Mouse (Mus musculus): ENCODE data around the gene Med25. TPM values are rescaled to one million over a fixed set of nuclear protein-coding genes. Genes with fewer than 3 reads are reported as not detected.
A peak's percentile ranks its signal among the peaks of the same experiment; 100 is the strongest.

Med25 gene
- polyA plus RNA-seq, 1 experiment from 2014 or later = 35.6 TPM

- 0 out of 2 replicates have a peak, but pooled peaks cover 9% of the 10 kb centered on the region for H3K27me3 ChIP-seq (ENCODE audit: insufficient read depth, low read length)
- DNase-seq = no peak
- no peaks in the 10 kb centered on the region for H3K9me3 ChIP-seq (ENCODE audit: low read length)
- WGBS (ENCODE audit: insufficient replicate concordance) = 89% methylated on average over 8 of the region's 8 CpGs
- TF ChIP-seq EP300 (IDR thresholded peaks at IDR 0.05; ENCODE audit: low read depth) = no peak
- no peak for TF ChIP-seq CTCF (IDR thresholded peaks at IDR 0.05; ENCODE audit: low read depth)
- ATAC-seq = no peak
- no peak overlapping the region for H3K27ac ChIP-seq (ENCODE audit: low read depth)
- H3K4me2 ChIP-seq (ENCODE audit: low read depth, low read length) = no peak overlapping the region
- H3K4me3 ChIP-seq (ENCODE audit: low read depth, low read length) = no peak overlapping the region
- no peak overlapping the region for H3K9ac ChIP-seq (replicated peaks)
- H3K4me1 ChIP-seq (ENCODE audit: insufficient read depth) = peaks cover 15% of the 10 kb centered on the region
- H3K36me3 ChIP-seq (replicated peaks; ENCODE audit: insufficient read depth, low read length) = peaks cover 48% of the 10 kb centered on the region
These were observed 50.6 kb downstream of the Med25 start for GRCm38 (mm10) chr7:44841825-44842463.

GRCm38 (mm10) chr7:44840426-44840825 is 52.1 kb downstream of the Med25 start:
- TF ChIP-seq EP300 (IDR thresholded peaks at IDR 0.05; ENCODE audit: low read depth) = no peak
- no peak for TF ChIP-seq CTCF (IDR thresholded peaks at IDR 0.05; ENCODE audit: low read depth)
- Histone ChIP-seq H3K36me3 (replicated peaks; ENCODE audit: insufficient read depth, low read length) (peaks cover 35% of the 10 kb centered on the region), H3K27ac (ENCODE audit: low read depth) (no peak overlapping the region), H3K9me3 (ENCODE audit: low read length) (no peaks in the 10 kb centered on the region), H3K27me3 (ENCODE audit: insufficient read depth, low read length) (0 out of 2 replicates have a peak, but pooled peaks cover 9% of the 10 kb centered on the region), H3K4me2 (ENCODE audit: low read depth, low read length) (peak overlapping the region; percentile 64; the same call in 1 of the 2 replicates), H3K9ac (replicated peaks) (no peak overlapping the region), H3K4me1 (ENCODE audit: insufficient read depth) (peaks cover 24% of the 10 kb centered on the region), H3K4me3 (ENCODE audit: low read depth, low read length) (no peak overlapping the region)
- no peak for ATAC-seq
- 44% methylated on average over 14 of the region's 14 CpGs for WGBS (ENCODE audit: insufficient replicate concordance)
- no peak for DNase-seq

GRCm38 (mm10) chr7:44839491-44840191 is 52.9 kb downstream of the Med25 start:
- peak overlapping the region; percentile 1; the same call in 1 of the 2 replicates for H3K9ac ChIP-seq (replicated peaks)

GRCm38 (mm10) chr7:44839171-44839490 is 53.4 kb downstream of the Med25 start:
- peak overlapping the region; percentile 29 for H3K4me3 ChIP-seq (ENCODE audit: low read depth, low read length)
- no peak for DNase-seq
- no peak overlapping the region for H3K27ac ChIP-seq (ENCODE audit: low read depth)
- ATAC-seq = no peak
- peaks cover 24% of the 10 kb centered on the region for H3K4me1 ChIP-seq (ENCODE audit: insufficient read depth)
- 19% methylated on average over 11 of the region's 11 CpGs for WGBS (ENCODE audit: insufficient replicate concordance)
- H3K4me2 ChIP-seq (ENCODE audit: low read depth, low read length) = peak overlapping the region; percentile 64
- peaks cover 23% of the 10 kb centered on the region for H3K36me3 ChIP-seq (replicated peaks; ENCODE audit: insufficient read depth, low read length)
- H3K9ac ChIP-seq (replicated peaks) = peak overlapping the region; percentile 1; the same call in 1 of the 2 replicates
- no peaks in the 10 kb centered on the region for H3K9me3 ChIP-seq (ENCODE audit: low read length)
- 0 out of 2 replicates have a peak, but pooled peaks cover 9% of the 10 kb centered on the region for H3K27me3 ChIP-seq (ENCODE audit: insufficient read depth, low read length)
- TF ChIP-seq EP300 (IDR thresholded peaks at IDR 0.05; ENCODE audit: low read depth) (no peak), CTCF (IDR thresholded peaks at IDR 0.05; ENCODE audit: low read depth) (no peak)

More at GRCm38 (mm10) chr7:44839491-44840191, 52.9 kb downstream of the Med25 start:
- Histone ChIP-seq H3K27ac (ENCODE audit: low read depth) (no peak overlapping the region), H3K36me3 (replicated peaks; ENCODE audit: insufficient read depth, low read length) (peaks cover 28% of the 10 kb centered on the region), H3K27me3 (ENCODE audit: insufficient read depth, low read length) (0 out of 2 replicates have a peak, but pooled peaks cover 9% of the 10 kb centered on the region), H3K4me1 (ENCODE audit: insufficient read depth) (peaks cover 24% of the 10 kb centered on the region), H3K4me3 (ENCODE audit: low read depth, low read length) (peak overlapping the region; percentile 29), H3K9me3 (ENCODE audit: low read length) (no peaks in the 10 kb centered on the region), H3K4me2 (ENCODE audit: low read depth, low read length) (peak overlapping the region; percentile 64)
- WGBS (ENCODE audit: insufficient replicate concordance) = 3% methylated on average over 56 of the region's 58 CpGs
- peak; percentile 57 for DNase-seq
- ATAC-seq = peak; percentile 52
- TF ChIP-seq CTCF (IDR thresholded peaks at IDR 0.05; ENCODE audit: low read depth) (no peak), EP300 (IDR thresholded peaks at IDR 0.05; ENCODE audit: low read depth) (no peak)

GRCm38 (mm10) chr7:44838073-44838472 is 54.4 kb downstream of the Med25 start:
- H3K27ac ChIP-seq (ENCODE audit: low read depth) = no peak overlapping the region
- no peak overlapping the region for H3K9ac ChIP-seq (replicated peaks)
- ATAC-seq (no peak), DNase-seq (no peak)
- TF ChIP-seq EP300 (IDR thresholded peaks at IDR 0.05; ENCODE audit: low read depth) = no peak
- TF ChIP-seq CTCF (IDR thresholded peaks at IDR 0.05; ENCODE audit: low read depth) = no peak
- H3K9me3 ChIP-seq (ENCODE audit: low read length) = no peaks in the 10 kb centered on the region
- no peak overlapping the region for H3K4me3 ChIP-seq (ENCODE audit: low read depth, low read length)
- WGBS (ENCODE audit: insufficient replicate concordance) = 82% methylated on average over 6 of the region's 6 CpGs
- H3K4me2 ChIP-seq (ENCODE audit: low read depth, low read length) = no peak overlapping the region
- H3K4me1 ChIP-seq (ENCODE audit: insufficient read depth) = peaks cover 24% of the 10 kb centered on the region
- H3K36me3 ChIP-seq (replicated peaks; ENCODE audit: insufficient read depth, low read length) = peaks cover 14% of the 10 kb centered on the region
- H3K27me3 ChIP-seq (ENCODE audit: insufficient read depth, low read length) = 0 out of 2 replicates have a peak, but pooled peaks cover 9% of the 10 kb centered on the region

- Histone ChIP-seq H3K4me3 (ENCODE audit: low read depth, low read length) (no peak overlapping the region), H3K27me3 (ENCODE audit: insufficient read depth, low read length) (0 out of 2 replicates have a peak, but pooled peaks cover 9% of the 10 kb centered on the region), H3K4me1 (ENCODE audit: insufficient read depth) (peaks cover 24% of the 10 kb centered on the region), H3K4me2 (ENCODE audit: low read depth, low read length) (peak overlapping the region; percentile 6; the same call in 1 of the 2 replicates), H3K9ac (replicated peaks) (no peak overlapping the region), H3K27ac (ENCODE audit: low read depth) (no peak overlapping the region), H3K36me3 (replicated peaks; ENCODE audit: insufficient read depth, low read length) (peaks cover 5% of the 10 kb centered on the region), H3K9me3 (ENCODE audit: low read length) (no peaks in the 10 kb centered on the region)
- no peak for TF ChIP-seq CTCF (IDR thresholded peaks at IDR 0.05; ENCODE audit: low read depth)
- TF ChIP-seq EP300 (IDR thresholded peaks at IDR 0.05; ENCODE audit: low read depth) = no peak
- ATAC-seq (no peak), DNase-seq (no peak)
- WGBS (ENCODE audit: insufficient replicate concordance) = 74% methylated on average over 9 of the region's 9 CpGs
These were observed 56.0 kb downstream of the Med25 start for GRCm38 (mm10) chr7:44836423-44837053.

Measured in liver, postnatal 0 days (tissue).